Mouse (Mus musculus) midbrain, embryonic 14.5 days (tissue): ENCODE data around the gene Alkbh8. TPM values are rescaled to one million over a fixed set of nuclear protein-coding genes. Genes with fewer than 3 reads are reported as not detected.

ENCODE experiments used
- polyA plus RNA-seq: library from polyadenylated mRNA; unstranded; fragments of >200 nt; fragmentation: Nextera tagmentation; extraction: Ambion mirVana; gene quantifications from 2 replicates; pipeline ENCODE4 v1.2.1, GENCODE M21; 2014

Gene Alkbh8
- polyA plus RNA-seq, 1 experiment from 2014 or later, result 70.1 TPM

Other genes starting within 250 kb of the Alkbh8 start
- 9.6 and 10.9 TPM in 2 replicates for gene Cwf19l2, start 68.5 kb downstream of the Alkbh8 start, polyA plus RNA-seq
- 7.1 and 9.4 TPM in 2 replicates for gene Gucy1a2, start 197.6 kb downstream of the Alkbh8 start, polyA plus RNA-seq